Mouse (Mus musculus) forebrain, embryonic 10.5 days (tissue): ENCODE measurements around the gene Gm10100. TPM values are rescaled to one million over a fixed set of nuclear protein-coding genes. Genes with fewer than 3 reads are reported as not detected.
"Not testable (repeated sequence)": the region's sequence is repeated elsewhere in the genome, so short reads cannot be mapped to it uniquely, and the experiment has no call there.

Experiments used
- DNase-seq: peaks from one replicate; pipeline ENCODE4 v3.0.0-alpha.2; 2017; ENCODE audit warnings: low spot score; ENCODE audit errors: extremely low spot score
- H3K27ac ChIP-seq: fragments of 300-500 bp; sonication (generic); 2 replicates; pipeline ENCODE4 v1.5.1; 2016; ENCODE audit warnings: mild to moderate bottlenecking
- H3K27me3 ChIP-seq: fragments of 300-500 bp; sonication (generic); 2 replicates; pipeline ENCODE4 v1.6.1; 2016; ENCODE audit warnings: mild to moderate bottlenecking; ENCODE audit not compliant: poor library complexity, severe bottlenecking
- H3K36me3 ChIP-seq: fragments of 300-500 bp; sonication (generic); replicated peaks from 2 replicates; pipeline ENCODE4 v1.6.1; 2016; ENCODE audit warnings: mild to moderate bottlenecking, moderate library complexity
- H3K4me1 ChIP-seq: fragments of 300-500 bp; sonication (generic); 2 replicates; pipeline ENCODE4 v1.6.1; 2016
- H3K4me3 ChIP-seq: fragments of 300-500 bp; sonication (generic); 2 replicates; pipeline ENCODE4 v1.5.1; 2016; ENCODE audit warnings: mild to moderate bottlenecking, moderate library complexity
- H3K9me3 ChIP-seq: fragments of 300-500 bp; sonication (generic); 2 replicates; pipeline ENCODE4 v1.6.1; 2016; ENCODE audit warnings: mild to moderate bottlenecking, moderate library complexity
- WGBS: fragments of 180-500 bp; shearing (Covaris S2); methylation state at CpG from one replicate; pipeline ENCODE4 v1.1.7; 2016; 5-methylcytosine and 5-hydroxymethylcytosine counted together
- polyA plus RNA-seq: library from polyadenylated mRNA; unstranded; fragments of >200 nt; fragmentation: Nextera tagmentation; extraction: Ambion mirVana; gene quantifications from 2 replicates; pipeline ENCODE4 v1.2.1, GENCODE M21; 2016

Gm10100 gene
- polyA plus RNA-seq, 1 experiment from 2014 or later, result not detected

GRCm38 (mm10) chr10:77771225-77771624 is 44.9 kb downstream of the Gm10100 start, which contains the start of gene Gm3238:
Gene Gm3238 (minus strand): TSS chr10:77771325.
- H3K36me3 ChIP-seq, H3K9me3 ChIP-seq, DNase-seq, H3K27ac ChIP-seq, H3K4me3 ChIP-seq, H3K27me3 ChIP-seq, H3K4me1 ChIP-seq: not testable (repeated sequence)
- 82% methylated on average over 1 of the region's 1 CpGs for WGBS

- not testable (repeated sequence) for H3K4me3 ChIP-seq, H3K36me3 ChIP-seq, H3K27ac ChIP-seq, H3K27me3 ChIP-seq, H3K9me3 ChIP-seq, H3K4me1 ChIP-seq, DNase-seq
- WGBS, result 88% methylated on average over 3 of the region's 3 CpGs
Observed at GRCm38 (mm10) chr10:77772142-77772541, 45.9 kb downstream of the Gm10100 start.

Other genes starting within 250 kb of the Gm10100 start
- gene Fam207a, start 210.7 kb upstream of the Gm10100 start, polyA plus RNA-seq, result 41.2 and 43.2 TPM in 2 replicates
- gene Itgb2, start 196.2 kb upstream of the Gm10100 start, polyA plus RNA-seq, result 0.44 and 0.76 TPM in 2 replicates
- gene Pttg1ip, start 144.8 kb upstream of the Gm10100 start, polyA plus RNA-seq, result 62.0 and 64.5 TPM in 2 replicates
- gene Sumo3, start 120.4 kb upstream of the Gm10100 start, polyA plus RNA-seq, result 439 and 448 TPM in 2 replicates
- 3.1 and 3.4 TPM in 2 replicates for gene Gm49325, start 120.3 kb upstream of the Gm10100 start, polyA plus RNA-seq
- 102 and 104 TPM in 2 replicates for gene Ube2g2, start 104.2 kb upstream of the Gm10100 start, polyA plus RNA-seq
- gene Tspear, start 39.9 kb upstream of the Gm10100 start, polyA plus RNA-seq, result 1.1 and 1.4 TPM in 2 replicates
- gene Gm19402, start 35.7 kb upstream of the Gm10100 start, polyA plus RNA-seq, result not detected in 2 replicates
- gene Gm9508, start 29.3 kb upstream of the Gm10100 start, polyA plus RNA-seq, result not detected in 2 replicates
- not detected in 2 replicates for gene Gm10272, start 19.9 kb upstream of the Gm10100 start, polyA plus RNA-seq
- not detected in 2 replicates for gene Gm10024, start 15.0 kb upstream of the Gm10100 start, polyA plus RNA-seq
- gene Gm10142, start 10.7 kb upstream of the Gm10100 start, polyA plus RNA-seq, result not detected in 2 replicates
- not detected in 2 replicates for gene Krtap12-1, start 5.9 kb upstream of the Gm10100 start, polyA plus RNA-seq
- gene Gm18596, start 16.2 kb downstream of the Gm10100 start, polyA plus RNA-seq, result not detected in 2 replicates
- gene Gm9736, start 24.9 kb downstream of the Gm10100 start, polyA plus RNA-seq, result not detected in 2 replicates
- gene Gm3233, start 33.2 kb downstream of the Gm10100 start, polyA plus RNA-seq, result not detected in 2 replicates
- not detected in 2 replicates for gene Gm3238, start 44.8 kb downstream of the Gm10100 start, polyA plus RNA-seq
- not detected in 2 replicates for gene Gm7138, start 50.5 kb downstream of the Gm10100 start, polyA plus RNA-seq
- not detected in 2 replicates for gene Gm3250, start 56.1 kb downstream of the Gm10100 start, polyA plus RNA-seq
- gene Gm7137, start 61.7 kb downstream of the Gm10100 start, polyA plus RNA-seq, result not detected in 2 replicates
- gene Gm9639, start 68.6 kb downstream of the Gm10100 start, polyA plus RNA-seq, result not detected in 2 replicates
- not detected in 2 replicates for gene Gm19668, start 72.6 kb downstream of the Gm10100 start, polyA plus RNA-seq
- gene Gm9507, start 85.4 kb downstream of the Gm10100 start, polyA plus RNA-seq, result not detected in 2 replicates
- not detected in 2 replicates for gene Gm2696, start 88.2 kb downstream of the Gm10100 start, polyA plus RNA-seq
- not detected in 2 replicates for gene Krtap10-4, start 100.6 kb downstream of the Gm10100 start, polyA plus RNA-seq
- not detected in 2 replicates for gene Krtap10-10, start 109.5 kb downstream of the Gm10100 start, polyA plus RNA-seq
- not detected in 2 replicates for gene Gm36176, start 120.3 kb downstream of the Gm10100 start, polyA plus RNA-seq
- gene Gm10318, start 126.4 kb downstream of the Gm10100 start, polyA plus RNA-seq, result not detected in 2 replicates
- not detected in 2 replicates for gene Gm3285, start 135.5 kb downstream of the Gm10100 start, polyA plus RNA-seq
- 2.4 and 2.5 TPM in 2 replicates for gene Lrrc3, start 176.1 kb downstream of the Gm10100 start, polyA plus RNA-seq
- gene Trpm2, start 244.1 kb downstream of the Gm10100 start, polyA plus RNA-seq, result 0.53 and 0.57 TPM in 2 replicates